Mouse (Mus musculus): Measurements from ENCODE around the gene Epha2. TPM values are rescaled to one million over a fixed set of nuclear protein-coding genes. Genes with fewer than 3 reads are reported as not detected.

Gene Epha2
- polyA plus RNA-seq, 1 experiment from 2014 or later, result 0.92 TPM

GRCm38 (mm10) chr4:141331446-141331845 lies 30.4 kb downstream of the Epha2 start:
- no peaks in the 10 kb centered on the region for H3K27me3 ChIP-seq (replicated peaks; ENCODE audit: control insufficient read depth, insufficient read depth, low read length)
- H3K4me1 ChIP-seq (replicated peaks; ENCODE audit: control insufficient read depth, insufficient read depth, low read length), result peaks cover 13% of the 10 kb centered on the region
- H3K27ac ChIP-seq (ENCODE audit: low read length), result no peak overlapping the region
- no peak for ATAC-seq
- H3K4me2 ChIP-seq (ENCODE audit: low read length), result no peak overlapping the region
- WGBS, result 100% methylated on average over 2 of the region's 2 CpGs
- H3K9me3 ChIP-seq (ENCODE audit: control insufficient read depth, low read length), result no peaks in the 10 kb centered on the region
- H3K9ac ChIP-seq (replicated peaks; ENCODE audit: low read depth, low read length), result no peak overlapping the region
- no peaks in the 10 kb centered on the region for H3K36me3 ChIP-seq (ENCODE audit: control insufficient read depth, insufficient read depth)
- H3K4me3 ChIP-seq (replicated peaks; ENCODE audit: low read length), result no peak overlapping the region

- Histone ChIP-seq H3K36me3 (ENCODE audit: control insufficient read depth, insufficient read depth) (no peaks in the 10 kb centered on the region), H3K9ac (replicated peaks; ENCODE audit: low read depth, low read length) (no peak overlapping the region), H3K27me3 (replicated peaks; ENCODE audit: control insufficient read depth, insufficient read depth, low read length) (no peaks in the 10 kb centered on the region), H3K9me3 (ENCODE audit: control insufficient read depth, low read length) (no peaks in the 10 kb centered on the region), H3K27ac (ENCODE audit: low read length) (no peak overlapping the region), H3K4me1 (replicated peaks; ENCODE audit: control insufficient read depth, insufficient read depth, low read length) (peaks cover 13% of the 10 kb centered on the region), H3K4me3 (replicated peaks; ENCODE audit: low read length) (no peak overlapping the region), H3K4me2 (ENCODE audit: low read length) (no peak overlapping the region)
- WGBS, result 87% methylated on average over 7 of the region's 7 CpGs
- ATAC-seq, result no peak
Measured at GRCm38 (mm10) chr4:141332258-141332657, 31.2 kb downstream of the Epha2 start.

- no peak overlapping the region for H3K4me2 ChIP-seq (ENCODE audit: low read length)
- H3K27ac ChIP-seq (ENCODE audit: low read length), result no peak overlapping the region
- 35% methylated on average over 5 of the region's 5 CpGs for WGBS
- H3K36me3 ChIP-seq (ENCODE audit: control insufficient read depth, insufficient read depth), result no peaks in the 10 kb centered on the region
- no peaks in the 10 kb centered on the region for H3K9me3 ChIP-seq (ENCODE audit: control insufficient read depth, low read length)
- no peaks in the 10 kb centered on the region for H3K27me3 ChIP-seq (replicated peaks; ENCODE audit: control insufficient read depth, insufficient read depth, low read length)
- no peak overlapping the region for H3K9ac ChIP-seq (replicated peaks; ENCODE audit: low read depth, low read length)
- no peak overlapping the region for H3K4me3 ChIP-seq (replicated peaks; ENCODE audit: low read length)
- H3K4me1 ChIP-seq (replicated peaks; ENCODE audit: control insufficient read depth, insufficient read depth, low read length), result peaks cover 13% of the 10 kb centered on the region
- ATAC-seq, result no peak
Measured at GRCm38 (mm10) chr4:141334695-141335094, 33.7 kb downstream of the Epha2 start.

GRCm38 (mm10) chr4:141335263-141335796 lies 34.3 kb downstream of the Epha2 start:
- no peak overlapping the region for H3K4me2 ChIP-seq (ENCODE audit: low read length)
- no peak overlapping the region for H3K27ac ChIP-seq (ENCODE audit: low read length)
- no peaks in the 10 kb centered on the region for H3K36me3 ChIP-seq (ENCODE audit: control insufficient read depth, insufficient read depth)
- H3K9ac ChIP-seq (replicated peaks; ENCODE audit: low read depth, low read length), result no peak overlapping the region
- peaks cover 13% of the 10 kb centered on the region for H3K4me1 ChIP-seq (replicated peaks; ENCODE audit: control insufficient read depth, insufficient read depth, low read length)
- H3K4me3 ChIP-seq (replicated peaks; ENCODE audit: low read length), result no peak overlapping the region
- no peaks in the 10 kb centered on the region for H3K9me3 ChIP-seq (ENCODE audit: control insufficient read depth, low read length)
- H3K27me3 ChIP-seq (replicated peaks; ENCODE audit: control insufficient read depth, insufficient read depth, low read length), result no peaks in the 10 kb centered on the region
- 3% methylated on average over 3 of the region's 3 CpGs for WGBS
- ATAC-seq, result peak; percentile 49

GRCm38 (mm10) chr4:141336196-141336595 lies 35.2 kb downstream of the Epha2 start:
- H3K27ac ChIP-seq (ENCODE audit: low read length), result no peak overlapping the region
- H3K4me3 ChIP-seq (replicated peaks; ENCODE audit: low read length), result no peak overlapping the region
- peaks cover 13% of the 10 kb centered on the region for H3K4me1 ChIP-seq (replicated peaks; ENCODE audit: control insufficient read depth, insufficient read depth, low read length)
- H3K27me3 ChIP-seq (replicated peaks; ENCODE audit: control insufficient read depth, insufficient read depth, low read length), result no peaks in the 10 kb centered on the region
- no peaks in the 10 kb centered on the region for H3K36me3 ChIP-seq (ENCODE audit: control insufficient read depth, insufficient read depth)
- no peaks in the 10 kb centered on the region for H3K9me3 ChIP-seq (ENCODE audit: control insufficient read depth, low read length)
- H3K9ac ChIP-seq (replicated peaks; ENCODE audit: low read depth, low read length), result no peak overlapping the region
- ATAC-seq, result no peak
- no peak overlapping the region for H3K4me2 ChIP-seq (ENCODE audit: low read length)
- WGBS, result 28% methylated on average over 6 of the region's 6 CpGs

- H3K36me3 ChIP-seq (ENCODE audit: control insufficient read depth, insufficient read depth), result no peaks in the 10 kb centered on the region
- H3K9ac ChIP-seq (replicated peaks; ENCODE audit: low read depth, low read length), result no peak overlapping the region
- 51% methylated on average over 6 of the region's 6 CpGs for WGBS
- H3K4me1 ChIP-seq (replicated peaks; ENCODE audit: control insufficient read depth, insufficient read depth, low read length), result peaks cover 13% of the 10 kb centered on the region
- no peak overlapping the region for H3K4me2 ChIP-seq (ENCODE audit: low read length)
- no peak for ATAC-seq
- H3K27ac ChIP-seq (ENCODE audit: low read length), result no peak overlapping the region
- H3K4me3 ChIP-seq (replicated peaks; ENCODE audit: low read length), result no peak overlapping the region
- no peaks in the 10 kb centered on the region for H3K27me3 ChIP-seq (replicated peaks; ENCODE audit: control insufficient read depth, insufficient read depth, low read length)
- no peaks in the 10 kb centered on the region for H3K9me3 ChIP-seq (ENCODE audit: control insufficient read depth, low read length)
Measured at GRCm38 (mm10) chr4:141337986-141338385, 36.9 kb downstream of the Epha2 start.

GRCm38 (mm10) chr4:141338853-141339252 lies 37.8 kb downstream of the Epha2 start:
- Histone ChIP-seq H3K4me2 (ENCODE audit: low read length) (no peak overlapping the region), H3K27ac (ENCODE audit: low read length) (no peak overlapping the region), H3K4me3 (replicated peaks; ENCODE audit: low read length) (no peak overlapping the region), H3K27me3 (replicated peaks; ENCODE audit: control insufficient read depth, insufficient read depth, low read length) (no peaks in the 10 kb centered on the region), H3K9ac (replicated peaks; ENCODE audit: low read depth, low read length) (no peak overlapping the region), H3K9me3 (ENCODE audit: control insufficient read depth, low read length) (no peaks in the 10 kb centered on the region), H3K4me1 (replicated peaks; ENCODE audit: control insufficient read depth, insufficient read depth, low read length) (peaks cover 13% of the 10 kb centered on the region), H3K36me3 (ENCODE audit: control insufficient read depth, insufficient read depth) (no peaks in the 10 kb centered on the region)
- WGBS, result 5% methylated on average over 1 of the region's 1 CpGs
- ATAC-seq, result no peak

- Histone ChIP-seq H3K4me2 (ENCODE audit: low read length) (no peak overlapping the region), H3K4me3 (replicated peaks; ENCODE audit: low read length) (no peak overlapping the region), H3K27ac (ENCODE audit: low read length) (no peak overlapping the region), H3K9me3 (ENCODE audit: control insufficient read depth, low read length) (no peaks in the 10 kb centered on the region), H3K4me1 (replicated peaks; ENCODE audit: control insufficient read depth, insufficient read depth, low read length) (no peaks in the 10 kb centered on the region), H3K36me3 (ENCODE audit: control insufficient read depth, insufficient read depth) (no peaks in the 10 kb centered on the region), H3K9ac (replicated peaks; ENCODE audit: low read depth, low read length) (no peak overlapping the region), H3K27me3 (replicated peaks; ENCODE audit: control insufficient read depth, insufficient read depth, low read length) (no peaks in the 10 kb centered on the region)
- ATAC-seq, result no peak
- 60% methylated on average over 7 of the region's 7 CpGs for WGBS
Measured at GRCm38 (mm10) chr4:141341477-141341876, 40.4 kb downstream of the Epha2 start.

GRCm38 (mm10) chr4:141343515-141343914 lies 42.5 kb downstream of the Epha2 start:
- no peak overlapping the region for H3K9ac ChIP-seq (replicated peaks; ENCODE audit: low read depth, low read length)
- no peak for ATAC-seq
- H3K36me3 ChIP-seq (ENCODE audit: control insufficient read depth, insufficient read depth), result no peaks in the 10 kb centered on the region
- no peaks in the 10 kb centered on the region for H3K4me1 ChIP-seq (replicated peaks; ENCODE audit: control insufficient read depth, insufficient read depth, low read length)
- H3K4me2 ChIP-seq (ENCODE audit: low read length), result no peak overlapping the region
- no peaks in the 10 kb centered on the region for H3K9me3 ChIP-seq (ENCODE audit: control insufficient read depth, low read length)
- H3K27me3 ChIP-seq (replicated peaks; ENCODE audit: control insufficient read depth, insufficient read depth, low read length), result no peaks in the 10 kb centered on the region
- H3K4me3 ChIP-seq (replicated peaks; ENCODE audit: low read length), result no peak overlapping the region
- no peak overlapping the region for H3K27ac ChIP-seq (ENCODE audit: low read length)
- 64% methylated on average over 7 of the region's 7 CpGs for WGBS

- 91% methylated on average over 12 of the region's 12 CpGs for WGBS
- Histone ChIP-seq H3K27me3 (replicated peaks; ENCODE audit: control insufficient read depth, insufficient read depth, low read length) (no peaks in the 10 kb centered on the region), H3K9me3 (ENCODE audit: control insufficient read depth, low read length) (no peaks in the 10 kb centered on the region), H3K4me3 (replicated peaks; ENCODE audit: low read length) (no peak overlapping the region), H3K9ac (replicated peaks; ENCODE audit: low read depth, low read length) (no peak overlapping the region), H3K4me1 (replicated peaks; ENCODE audit: control insufficient read depth, insufficient read depth, low read length) (no peaks in the 10 kb centered on the region), H3K27ac (ENCODE audit: low read length) (no peak overlapping the region), H3K4me2 (ENCODE audit: low read length) (no peak overlapping the region), H3K36me3 (ENCODE audit: control insufficient read depth, insufficient read depth) (no peaks in the 10 kb centered on the region)
- ATAC-seq, result no peak
Measured at GRCm38 (mm10) chr4:141345219-141345618, 44.2 kb downstream of the Epha2 start.

Data from forebrain, embryonic 16.5 days (tissue).